Comparison of ENCODE assay signal across 15 mouse cellular contexts in the genomic region with DNA sequence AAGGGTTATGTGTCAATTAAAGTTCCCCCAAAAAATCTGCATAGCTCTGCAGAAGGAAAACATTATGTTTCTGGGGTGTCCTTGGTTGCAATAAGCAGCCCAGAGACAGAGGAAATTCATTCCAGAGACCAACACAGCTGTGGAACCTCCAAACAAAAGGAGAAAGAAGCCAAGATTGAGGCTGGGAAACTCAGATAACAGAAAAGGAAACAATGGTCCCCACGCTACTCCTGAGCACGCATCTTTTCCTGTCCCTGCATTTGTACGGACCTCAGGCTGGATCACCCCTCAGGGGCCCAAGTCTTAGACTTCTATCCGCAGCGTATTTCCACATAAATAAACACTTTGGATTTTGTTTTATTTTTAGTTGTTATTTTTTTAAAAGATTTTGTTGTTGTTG.
A peak's percentile ranks its signal among the peaks of the same experiment; 100 is the strongest.
DNase-seq lines count a peak whose midpoint lies in the region; ATAC-seq and TF ChIP-seq lines count a peak whose summit lies in the region.
"Had no signal": no experiment of that assay in that cellular context is flagged by ENCODE, and none has a peak within 500 bp of the region (broad histone marks: within the 10 kb centered on the region; RNA-seq: fewer than 3 reads in every experiment).

No protein-coding gene starts in this region.

- no peak overlapping the region for H3K4me3 ChIP-seq in heart, embryonic 10.5 days
- H3K4me3 ChIP-seq in liver, embryonic 13.5 days (replicated peaks) = no peak overlapping the region
- H3K4me3 ChIP-seq in liver, embryonic 11.5 days (ENCODE audit: low read depth, low read length) = no peak overlapping the region
- no peak overlapping the region for H3K4me3 ChIP-seq in heart, postnatal 0 days (ENCODE audit: low read depth, low read length)
- no peak overlapping the region for H3K4me3 ChIP-seq in hindbrain, embryonic 14.5 days (replicated peaks; ENCODE audit: low read length)
- H3K4me3 ChIP-seq: myocyte had no signal

- no peak overlapping the region for H3K9ac ChIP-seq in liver, embryonic 13.5 days
- no peak overlapping the region for H3K9ac ChIP-seq in liver, embryonic 11.5 days (ENCODE audit: low read depth, low read length)
- H3K9ac ChIP-seq in heart, postnatal 0 days (replicated peaks; ENCODE audit: low read depth, low read length) = no peak overlapping the region
- H3K9ac ChIP-seq in hindbrain, embryonic 14.5 days = no peak overlapping the region

- no peaks in the 10 kb centered on the region for H3K27me3 ChIP-seq in heart, embryonic 10.5 days (ENCODE audit: insufficient read depth, poor library complexity, severe bottlenecking)
- no peaks in the 10 kb centered on the region for H3K27me3 ChIP-seq in liver, embryonic 13.5 days
- no peaks in the 10 kb centered on the region for H3K27me3 ChIP-seq in liver, embryonic 11.5 days (replicated peaks; ENCODE audit: control insufficient read depth, insufficient read depth, low read length)
- H3K27me3 ChIP-seq in heart, postnatal 0 days (ENCODE audit: control insufficient read depth, insufficient read depth, low read length) = no peaks in the 10 kb centered on the region
- no peaks in the 10 kb centered on the region for H3K27me3 ChIP-seq in hindbrain, embryonic 14.5 days (ENCODE audit: control insufficient read depth, insufficient read depth, low read length)

- TF ChIP-seq EP300 in heart, postnatal 0 days (IDR thresholded peaks at IDR 0.05; ENCODE audit: low read depth) = peak; percentile 63; the same call in 1 of the 2 replicates

- no peaks in the 10 kb centered on the region for H3K9me3 ChIP-seq in heart, embryonic 10.5 days
- no peaks in the 10 kb centered on the region for H3K9me3 ChIP-seq in liver, embryonic 13.5 days (replicated peaks)
- no peaks in the 10 kb centered on the region for H3K9me3 ChIP-seq in liver, embryonic 11.5 days (ENCODE audit: control insufficient read depth, low read length)
- no peaks in the 10 kb centered on the region for H3K9me3 ChIP-seq in heart, postnatal 0 days (replicated peaks; ENCODE audit: control insufficient read depth, low read length)
- no peaks in the 10 kb centered on the region for H3K9me3 ChIP-seq in hindbrain, embryonic 14.5 days (ENCODE audit: control insufficient read depth, low read length)

- 53% methylated on average over 5 of the region's 5 CpGs for WGBS in heart, embryonic 10.5 days
- 26% methylated on average over 5 of the region's 5 CpGs for WGBS in liver, embryonic 13.5 days (ENCODE audit: insufficient replicate concordance)
- 41% methylated on average over 5 of the region's 5 CpGs for WGBS in liver, embryonic 11.5 days
- WGBS in heart, postnatal 0 days = 54% methylated on average over 5 of the region's 5 CpGs
- WGBS in hindbrain, embryonic 14.5 days = 83% methylated on average over 5 of the region's 5 CpGs

- intact Hi-C loops in heart, postnatal 25 days (cut with DNase I) = no loop called here

- ATAC-seq in liver, embryonic 13.5 days (ENCODE audit: low read depth) = no peak
- no peak for ATAC-seq in liver, embryonic 11.5 days (replicated peaks; ENCODE audit: low FRiP score)
- ATAC-seq in heart, postnatal 0 days (ENCODE audit: insufficient read depth, low read depth) = peak; percentile 45; the same call in 1 of the 2 replicates
- ATAC-seq in hindbrain, embryonic 14.5 days (ENCODE audit: low FRiP score) = no peak
- ATAC-seq: hindbrain, postnatal 0 days had no signal

- DNase-seq in heart, embryonic 10.5 days (ENCODE audit: low spot score) = no peak
- DNase-seq in heart, postnatal 25 days (ENCODE audit: low spot score) = no peak
- DNase-seq in liver, embryonic 13.5 days = no peak
- no peak for DNase-seq in liver, embryonic 11.5 days (ENCODE audit: low spot score)
- DNase-seq in heart, postnatal 0 days (ENCODE audit: low spot score) = no peak
- peak; percentile 47 for DNase-seq in lung, postnatal 10 days
- DNase-seq in cerebellum, adult 18-20 months = no peak
- DNase-seq in hindbrain, embryonic 14.5 days (ENCODE audit: low spot score) = no peak
- DNase-seq: adrenal gland, adult 8-10 months; cerebellum, adult 9-10 months; gastrocnemius, postnatal 36 days; right cerebral cortex, postnatal 14 days had no signal

- H3K27ac ChIP-seq in heart, embryonic 10.5 days = peak overlapping the region; percentile 62
- 0 out of 2 replicates have a peak overlapping the region, but pooled peaks have one; percentile 3 for H3K27ac ChIP-seq in liver, embryonic 13.5 days
- H3K27ac ChIP-seq in liver, embryonic 11.5 days (ENCODE audit: low read depth, low read length) = no peak overlapping the region
- H3K27ac ChIP-seq in heart, postnatal 0 days (ENCODE audit: low read depth) = peak overlapping the region; percentile 52
- no peak overlapping the region for H3K27ac ChIP-seq in hindbrain, embryonic 14.5 days
- H3K27ac ChIP-seq: hindbrain, postnatal 0 days had no signal

- TF ChIP-seq CTCF in heart, postnatal 0 days (IDR thresholded peaks at IDR 0.05; ENCODE audit: low read depth) = no peak

- H3K4me2 ChIP-seq in liver, embryonic 13.5 days = no peak overlapping the region
- H3K4me2 ChIP-seq in liver, embryonic 11.5 days = no peak overlapping the region
- no peak overlapping the region for H3K4me2 ChIP-seq in heart, postnatal 0 days (ENCODE audit: low read depth, low read length)
- no peak overlapping the region for H3K4me2 ChIP-seq in hindbrain, embryonic 14.5 days (replicated peaks)
- H3K4me2 ChIP-seq: midbrain, embryonic 11.5 days had no signal

- H3K4me1 ChIP-seq in heart, embryonic 10.5 days = peaks cover 12% of the 10 kb centered on the region; the same call in 1 of the 2 replicates
- H3K4me1 ChIP-seq in liver, embryonic 13.5 days (replicated peaks) = no peaks in the 10 kb centered on the region
- no peaks in the 10 kb centered on the region for H3K4me1 ChIP-seq in liver, embryonic 11.5 days (replicated peaks; ENCODE audit: control insufficient read depth, insufficient read depth, low read length)
- H3K4me1 ChIP-seq in heart, postnatal 0 days (ENCODE audit: control insufficient read depth, insufficient read depth) = peaks cover 16% of the 10 kb centered on the region
- H3K4me1 ChIP-seq in hindbrain, embryonic 14.5 days (replicated peaks; ENCODE audit: control insufficient read depth, insufficient read depth, low read length) = 0 out of 2 replicates have a peak, but pooled peaks cover 2% of the 10 kb centered on the region

- H3K36me3 ChIP-seq in heart, embryonic 10.5 days = no peaks in the 10 kb centered on the region
- H3K36me3 ChIP-seq in liver, embryonic 13.5 days = no peaks in the 10 kb centered on the region
- no peaks in the 10 kb centered on the region for H3K36me3 ChIP-seq in liver, embryonic 11.5 days (ENCODE audit: control insufficient read depth, insufficient read depth, low read length)
- no peaks in the 10 kb centered on the region for H3K36me3 ChIP-seq in heart, postnatal 0 days (replicated peaks; ENCODE audit: control insufficient read depth, insufficient read depth, low read length)
- no peaks in the 10 kb centered on the region for H3K36me3 ChIP-seq in hindbrain, embryonic 14.5 days (replicated peaks; ENCODE audit: control insufficient read depth, insufficient read depth)

Comparison
In these comparisons a context has a peak if more than half of its experiments do, and no peak if none do; other contexts are left out.
1. H3K27ac ChIP-seq: peak in heart, embryonic 10.5 days (single experiment), liver, embryonic 13.5 days (single experiment) and heart, postnatal 0 days (single experiment); none in liver, embryonic 11.5 days (single experiment) and hindbrain, embryonic 14.5 days (single experiment).